Mouse (Mus musculus) effector memory CD4-positive, alpha-beta T cell, adult 5 months (primary cell): ENCODE measurements around the gene Gm20814. TPM values are rescaled to one million over a fixed set of nuclear protein-coding genes. Genes with fewer than 3 reads are reported as not detected.

Source experiments
- polyA plus RNA-seq: library from polyadenylated mRNA; unstranded; fragments of 100-300 nt; shearing (Covaris generic); gene quantifications from one replicate; pipeline ENCODE4 v1.2.1, GENCODE M21; 2017

Gm20814 gene
- not detected for polyA plus RNA-seq

DNA sequence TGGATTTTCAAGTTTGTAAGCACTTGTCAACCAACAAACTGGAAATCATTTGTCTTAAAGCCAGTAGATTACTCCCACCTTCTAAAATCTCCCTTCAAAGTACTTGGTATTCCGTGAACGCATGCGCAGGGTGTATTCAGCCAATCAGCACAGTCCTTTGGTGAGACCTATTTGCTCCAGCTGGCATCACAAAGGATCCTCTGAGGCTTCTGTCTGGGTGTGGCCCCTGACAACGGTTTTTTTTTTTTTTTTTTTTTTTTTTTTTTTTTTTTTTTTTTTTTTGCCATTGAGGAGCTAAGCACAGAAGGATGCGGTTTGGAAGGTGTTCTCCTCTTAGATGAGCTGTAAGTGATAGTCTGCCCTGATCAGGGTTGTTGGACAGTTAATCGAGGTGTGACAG, at the start of gene Gm20814:
Gm20814 (plus strand) TSS at position 301 of the 400 bp plus-strand sequence.

